Mouse (Mus musculus): ENCODE measurements around the gene Polm.

- TF ChIP-seq CTCF (IDR thresholded peaks at IDR 0.05; ENCODE audit: control insufficient read depth, insufficient read depth, insufficient read length) (no peak), MYOD1 (IDR thresholded peaks at IDR 0.05; ENCODE audit: control insufficient read depth, insufficient read length, low read depth) (no peak)
Measured at GRCm38 (mm10) chr11:5846639-5847345, 9.0 kb upstream of the Polm start.

Measured in C2C12 (cell line).